Mouse (Mus musculus) limb, embryonic 15.5 days (tissue): ENCODE data around the gene Ahsa1. TPM values are rescaled to one million over a fixed set of nuclear protein-coding genes. Genes with fewer than 3 reads are reported as not detected.

Experiments used
- ATAC-seq: fragments of 200-750 bp; cut with Nextera tagmentation; 2 replicates; pipeline ENCODE4 v1.8.0; 2017; ENCODE audit warnings: low read depth, moderate TSS enrichment; ENCODE audit not compliant: insufficient number of reproducible peaks, low FRiP score, low TSS enrichment
- H3K27ac ChIP-seq: fragments of 300-500 bp; sonication (generic); 2 replicates; pipeline ENCODE4 v1.5.1; 2015; ENCODE audit warnings: moderate library complexity, mild to moderate bottlenecking, inconsistent platforms
- H3K27me3 ChIP-seq: fragments of 300-500 bp; sonication (generic); 2 replicates; pipeline ENCODE4 v1.6.1; 2015; ENCODE audit warnings: inconsistent platforms
- H3K36me3 ChIP-seq: fragments of 300-500 bp; sonication (generic); 2 replicates; pipeline ENCODE4 v1.6.1; 2015; ENCODE audit warnings: inconsistent platforms
- H3K4me1 ChIP-seq: fragments of 300-500 bp; sonication (generic); 2 replicates; pipeline ENCODE4 v1.6.1; 2015; ENCODE audit warnings: inconsistent platforms
- H3K4me2 ChIP-seq: fragments of 300-500 bp; sonication (generic); 2 replicates; pipeline ENCODE4 v1.6.1; 2015; ENCODE audit warnings: mild to moderate bottlenecking, inconsistent platforms
- H3K4me3 ChIP-seq: fragments of 300-500 bp; sonication (generic); 2 replicates; pipeline ENCODE4 v1.5.1; 2015; ENCODE audit warnings: mild to moderate bottlenecking, inconsistent platforms
- H3K9ac ChIP-seq: fragments of 300-500 bp; sonication (generic); 2 replicates; pipeline ENCODE4 v1.6.1; 2015; ENCODE audit warnings: inconsistent platforms
- H3K9me3 ChIP-seq: fragments of 300-500 bp; sonication (generic); 2 replicates; pipeline ENCODE4 v1.6.1; 2016; ENCODE audit warnings: inconsistent platforms
- WGBS: fragments of 180-500 bp; shearing (Covaris S2); methylation state at CpG from one replicate; pipeline ENCODE4 v1.1.7; 2015; 5-methylcytosine and 5-hydroxymethylcytosine counted together
- microRNA-seq: library from miRNA; unstranded; fragments of <30 nt; microRNA quantifications from one replicate; pipeline ENCODE4, GENCODE M21; 2016
- polyA plus RNA-seq: library from polyadenylated mRNA; unstranded; fragments of >200 nt; fragmentation: Nextera tagmentation; extraction: Ambion mirVana; gene quantifications from 2 replicates; pipeline ENCODE4 v1.2.1, GENCODE M21; 2015

The Ahsa1 gene
- polyA plus RNA-seq, 1 experiment from 2014 or later = 205 TPM

- Histone ChIP-seq H3K9ac (no peak overlapping the region), H3K27ac (no peak overlapping the region), H3K4me1 (no peaks in the 10 kb centered on the region), H3K9me3 (no peaks in the 10 kb centered on the region), H3K36me3 (0 out of 2 replicates have a peak, but pooled peaks cover 10% of the 10 kb centered on the region), H3K4me2 (no peak overlapping the region), H3K27me3 (no peaks in the 10 kb centered on the region), H3K4me3 (no peak overlapping the region)
- no peak for ATAC-seq
- 75% methylated on average over 1 of the region's 1 CpGs for WGBS
Observed at GRCm38 (mm10) chr12:87317951-87318350, 51.7 kb downstream of the Ahsa1 start.

DNA sequence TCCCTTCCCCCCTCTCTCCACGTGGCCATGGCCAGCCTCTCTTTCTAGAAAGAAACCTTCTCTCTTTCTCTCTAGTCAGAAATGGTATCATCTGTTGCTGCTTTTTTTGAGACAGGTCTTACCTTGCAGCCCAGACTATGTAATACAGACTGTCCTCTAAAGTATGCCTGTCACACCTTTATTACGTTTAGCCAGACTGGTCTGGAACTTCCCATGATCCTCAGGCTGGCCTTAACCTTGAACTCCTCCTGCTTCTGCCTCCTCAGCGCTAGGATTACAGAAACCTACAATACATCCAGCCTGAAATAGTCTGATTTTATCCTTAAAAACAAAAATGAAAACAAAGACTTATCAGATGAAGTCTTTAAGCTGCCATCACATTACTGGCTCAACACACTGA lies 53.0 kb downstream of the Ahsa1 start:
- no peak overlapping the region for H3K9ac ChIP-seq
- H3K9me3 ChIP-seq = no peaks in the 10 kb centered on the region
- no peak for ATAC-seq
- WGBS = 81% methylated on average over 3 of the region's 3 CpGs
- H3K4me2 ChIP-seq = no peak overlapping the region
- no peaks in the 10 kb centered on the region for H3K27me3 ChIP-seq
- H3K27ac ChIP-seq = no peak overlapping the region
- no peak overlapping the region for H3K4me3 ChIP-seq
- H3K4me1 ChIP-seq = no peaks in the 10 kb centered on the region
- 0 out of 2 replicates have a peak, but pooled peaks cover 8% of the 10 kb centered on the region for H3K36me3 ChIP-seq

Small RNA genes lying within 50 kb of the gene (microRNA-seq; reads per million reads assigned to microRNA genes)
- not detected for gene Gm47293

Other genes starting within 250 kb of the Ahsa1 start
- gene Tmem63c, start 245.1 kb upstream of the Ahsa1 start, polyA plus RNA-seq = not detected in 2 replicates
- gene Ngb, start 163.9 kb upstream of the Ahsa1 start, polyA plus RNA-seq = 0.09 and 0.29 TPM in 2 replicates
- 30.5 and 33.1 TPM in 2 replicates for gene Gstz1, start 119.3 kb upstream of the Ahsa1 start, polyA plus RNA-seq
- 14.7 and 15.9 TPM in 2 replicates for gene Pomt2, start 118.5 kb upstream of the Ahsa1 start, polyA plus RNA-seq
- 0.70 and 1.9 TPM in 2 replicates for gene Samd15, start 66.8 kb upstream of the Ahsa1 start, polyA plus RNA-seq
- 1.8 and 2.4 TPM in 2 replicates for gene Tmed8, start 66.0 kb upstream of the Ahsa1 start, polyA plus RNA-seq
- gene Noxred1, start 27.7 kb upstream of the Ahsa1 start, polyA plus RNA-seq = 0.46 and 0.78 TPM in 2 replicates
- 42.2 and 42.5 TPM in 2 replicates for gene Vipas39, start 223 bp upstream of the Ahsa1 start, polyA plus RNA-seq
- 1.3 and 1.7 TPM in 2 replicates for gene Ism2, start 33.2 kb downstream of the Ahsa1 start, polyA plus RNA-seq
- 82.1 and 83.7 TPM in 2 replicates for gene Sptlc2, start 121.9 kb downstream of the Ahsa1 start, polyA plus RNA-seq
- gene Slirp, start 177.4 kb downstream of the Ahsa1 start, polyA plus RNA-seq = 242 and 296 TPM in 2 replicates
- 53.2 and 66.1 TPM in 2 replicates for gene Alkbh1, start 177.5 kb downstream of the Ahsa1 start, polyA plus RNA-seq
- 113 TPM in 2 replicates for gene Snw1, start 205.8 kb downstream of the Ahsa1 start, polyA plus RNA-seq
- gene Gm5788, start 228.2 kb downstream of the Ahsa1 start, polyA plus RNA-seq = not detected in 2 replicates
- gene Gm8300, start 247.8 kb downstream of the Ahsa1 start, polyA plus RNA-seq = not detected in 2 replicates